Mouse (Mus musculus): ENCODE results near the gene Rft1. TPM values are rescaled to one million over a fixed set of nuclear protein-coding genes. Genes with fewer than 3 reads are reported as not detected.
A peak's percentile ranks its signal among the peaks of the same experiment; 100 is the strongest.

Rft1 gene
- total and polyA plus RNA-seq, 3 experiments, result 9.1 to 11.3 TPM; not detected in 1

DNA sequence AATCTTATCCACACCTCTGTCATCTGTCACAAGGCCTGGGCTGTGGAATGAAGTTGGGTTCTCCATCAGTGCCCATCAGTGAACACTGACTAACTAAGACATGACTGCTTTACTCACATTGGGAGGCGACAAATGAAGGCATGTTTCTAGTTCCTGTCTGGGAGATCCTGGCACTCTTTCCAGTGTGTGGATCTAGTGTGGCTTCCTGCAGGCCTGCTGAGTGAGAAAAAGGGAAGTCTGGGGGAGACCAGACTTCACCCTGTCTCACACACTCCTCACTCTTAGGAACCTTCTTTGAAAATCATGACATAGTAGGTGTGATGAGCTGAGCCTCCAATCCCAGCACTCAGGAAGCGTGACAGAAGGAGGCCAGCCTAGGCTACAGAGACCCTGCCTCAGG is 40.6 kb downstream of the Rft1 start:
- no peaks in the 10 kb centered on the region for H3K27me3 ChIP-seq (ENCODE audit: control insufficient read depth in 1 of 2, insufficient read depth in 2 of 2, low read length in 2 of 2)
- no peaks in the 10 kb centered on the region for H3K9me3 ChIP-seq (replicated peaks; ENCODE audit: insufficient read depth, low read length)
- DNase-seq (ENCODE audit: low read depth, low spot score), result peak; percentile 79
- H3K4me3 ChIP-seq (ENCODE audit: control insufficient read depth in 1 of 2, insufficient read depth in 1 of 2, low read depth in 2 of 2, low read length in 2 of 2), result no peak overlapping the region
- peaks cover 0 to 8% of the 10 kb centered on the region in 2 experiments; a peak in 2 of 4 replicates for H3K36me3 ChIP-seq (ENCODE audit: control insufficient read depth in 1 of 2, insufficient read depth in 2 of 2, low read length in 2 of 2)
- peaks cover 13% of the 10 kb centered on the region in 2 experiments for H3K4me1 ChIP-seq (ENCODE audit: control insufficient read depth in 1 of 2, insufficient read depth in 2 of 2, low read length in 2 of 2)
- no peaks in the 10 kb centered on the region for H3K79me2 ChIP-seq (ENCODE audit: control insufficient read depth, insufficient read depth, low read length, poor library complexity)
- peak overlapping the region; percentile 16; the same call in 1 of the 2 replicates for H3K9ac ChIP-seq (ENCODE audit: control insufficient read depth, low read depth, low read length, poor library complexity, severe bottlenecking)
- H3K27ac ChIP-seq (ENCODE audit: control insufficient read depth, low read depth, low read length), result peak overlapping the region; percentile 35; the same call in 1 of the 2 replicates
- no peak for TF ChIP-seq GABPA (IDR thresholded peaks at IDR 0.05; ENCODE audit: low read depth, low read length)
- no peak for TF ChIP-seq RAD21 (IDR thresholded peaks at IDR 0.05; ENCODE audit: low read depth, low read length)
- peak; percentile 37; the same call in 1 of the 2 replicates for TF ChIP-seq ETS1 (IDR thresholded peaks at IDR 0.05; ENCODE audit: low read depth, low read length)
- no peak for TF ChIP-seq TBP (IDR thresholded peaks at IDR 0.05; ENCODE audit: low read depth, low read length)
- no peak for TF ChIP-seq MEF2A (IDR thresholded peaks at IDR 0.05; ENCODE audit: extremely low read depth, insufficient replicate concordance, low read depth, low read length, poor library complexity, severe bottlenecking)
- 0 out of 2 replicates have a peak, but pooled peaks have one; percentile 31 for TF ChIP-seq SIN3A (IDR thresholded peaks at IDR 0.05; ENCODE audit: low read length)
- TF ChIP-seq ZMIZ1 (IDR thresholded peaks at IDR 0.05; ENCODE audit: low read depth, low read length), result no peak
- peak; percentile 51; the same call in 1 of the 2 replicates for TF ChIP-seq MXI1 (IDR thresholded peaks at IDR 0.05; ENCODE audit: low read depth, low read length)
- peak in 1 of 2 experiments; percentile 51; a peak in 1 of 4 replicates for TF ChIP-seq EP300 (IDR thresholded peaks at IDR 0.05; ENCODE audit: low read depth in 1 of 2, low read length in 2 of 2)
- TF ChIP-seq SMC3 (IDR thresholded peaks at IDR 0.05; ENCODE audit: low read depth, low read length), result peak; percentile 12; the same call in 1 of the 2 replicates
- no peak for TF ChIP-seq TCF12 (IDR thresholded peaks at IDR 0.05; ENCODE audit: low read depth, low read length)
- no peak for TF ChIP-seq CTCF (IDR thresholded peaks at IDR 0.05 in 2 of 3, conservative IDR thresholded peaks at IDR 0.05 in 1 of 3; ENCODE audit: control insufficient read depth in 1 of 3, insufficient read depth in 1 of 3, low read depth in 2 of 3, low read length in 3 of 3, poor library complexity in 1 of 3, severe bottlenecking in 1 of 3)
- TF ChIP-seq GATA1 (IDR thresholded peaks at IDR 0.05; ENCODE audit: low read depth, low read length), result no peak
- no peak for TF ChIP-seq UBTF (IDR thresholded peaks at IDR 0.05; ENCODE audit: borderline replicate concordance, insufficient read depth, low read depth, low read length)
- TF ChIP-seq ZC3H11A (IDR thresholded peaks at IDR 0.05; ENCODE audit: low read depth, low read length), result no peak
- TF ChIP-seq KAT2A (conservative IDR thresholded peaks at IDR 0.05; ENCODE audit: low read depth, low read length), result no peak
- no peak for TF ChIP-seq BHLHE40 (IDR thresholded peaks at IDR 0.05; ENCODE audit: borderline replicate concordance, low read depth, low read length)
- no peak for TF ChIP-seq USF2 (IDR thresholded peaks at IDR 0.05; ENCODE audit: borderline replicate concordance in 1 of 2, insufficient read depth in 1 of 2, low read depth in 1 of 2, low read length in 2 of 2)
- TF ChIP-seq NELFE (IDR thresholded peaks at IDR 0.05; ENCODE audit: low read depth, low read length), result no peak
- no peak for TF ChIP-seq E2F4 (IDR thresholded peaks at IDR 0.05; ENCODE audit: borderline replicate concordance, low read depth, low read length)
- TF ChIP-seq JUND (IDR thresholded peaks at IDR 0.05; ENCODE audit: low read depth, low read length), result no peak
- TF ChIP-seq MAFK (IDR thresholded peaks at IDR 0.05; ENCODE audit: borderline replicate concordance, low read depth, low read length), result no peak
- TF ChIP-seq USF1 (IDR thresholded peaks at IDR 0.05; ENCODE audit: low read depth, low read length), result no peak
- no peak for TF ChIP-seq CHD1 (IDR thresholded peaks at IDR 0.05; ENCODE audit: low read depth, low read length)
- TF ChIP-seq CHD2 (IDR thresholded peaks at IDR 0.05; ENCODE audit: low read length), result no peak
- TF ChIP-seq MYB (IDR thresholded peaks at IDR 0.05; ENCODE audit: low read depth, low read length), result no peak
- no peak for TF ChIP-seq TAL1 (IDR thresholded peaks at IDR 0.05; ENCODE audit: low read length)
- TF ChIP-seq ELF1 (IDR thresholded peaks at IDR 0.05; ENCODE audit: low read depth, low read length), result peak; percentile 30; the same call in 1 of the 2 replicates
- peak; percentile 43; the same call in 1 of the 2 replicates for TF ChIP-seq MAX (IDR thresholded peaks at IDR 0.05; ENCODE audit: low read length)
- no peak for TF ChIP-seq POLR2A (IDR thresholded peaks at IDR 0.05; ENCODE audit: control insufficient read depth in 1 of 2, insufficient read depth in 1 of 2, low read depth in 1 of 2, low read length in 2 of 2, poor library complexity in 1 of 2)
- no peak for TF ChIP-seq NRF1 (IDR thresholded peaks at IDR 0.05; ENCODE audit: insufficient read depth, low read depth, low read length, poor library complexity, severe bottlenecking)
- TF ChIP-seq POLR2AphosphoS2 (IDR thresholded peaks at IDR 0.05; ENCODE audit: low read length), result no peak
- peak; percentile 50; the same call in 1 of the 2 replicates for TF ChIP-seq RCOR1 (IDR thresholded peaks at IDR 0.05; ENCODE audit: low read depth, low read length)
- TF ChIP-seq HCFC1 (IDR thresholded peaks at IDR 0.05; ENCODE audit: low read depth, low read length), result no peak
- TF ChIP-seq ZNF384 (IDR thresholded peaks at IDR 0.05; ENCODE audit: low read depth, low read length), result no peak
- TF ChIP-seq MAZ (IDR thresholded peaks at IDR 0.05; ENCODE audit: low read depth, low read length), result no peak
- TF ChIP-seq ZKSCAN1 (IDR thresholded peaks at IDR 0.05; ENCODE audit: low read depth, low read length), result no peak
- no peak for TF ChIP-seq MYC (IDR thresholded peaks at IDR 0.05; ENCODE audit: low read depth, low read length)
